Mouse (Mus musculus): Measurements from ENCODE around the gene Diras2.

- TF ChIP-seq CTCF (IDR thresholded peaks at IDR 0.05; ENCODE audit: low read depth) (no peak), EP300 (IDR thresholded peaks at IDR 0.05; ENCODE audit: low read depth) (no peak)
Measured at GRCm38 (mm10) chr13:52570276-52570675, 39.2 kb upstream of the Diras2 start.
